Mouse (Mus musculus): ENCODE results near the gene Zfp266.

GRCm38 (mm10) chr9:20551781-20552275, 30.6 kb upstream of the Zfp266 start:
- TF ChIP-seq CTCF (IDR thresholded peaks at IDR 0.05; ENCODE audit: borderline replicate concordance, control insufficient read depth, extremely low read depth, insufficient read depth, low read length, poor library complexity), result no peak
- TF ChIP-seq POLR2A (IDR thresholded peaks at IDR 0.05; ENCODE audit: control insufficient read depth, extremely low read depth, insufficient read depth, low read length, poor library complexity), result no peak

All from thymus, adult 2 months (tissue).